Mouse (Mus musculus): ENCODE measurements around the gene Wsb1. TPM values are rescaled to one million over a fixed set of nuclear protein-coding genes. Genes with fewer than 3 reads are reported as not detected.

Wsb1 gene
- polyA plus RNA-seq, 1 experiment = 181 TPM

DNA sequence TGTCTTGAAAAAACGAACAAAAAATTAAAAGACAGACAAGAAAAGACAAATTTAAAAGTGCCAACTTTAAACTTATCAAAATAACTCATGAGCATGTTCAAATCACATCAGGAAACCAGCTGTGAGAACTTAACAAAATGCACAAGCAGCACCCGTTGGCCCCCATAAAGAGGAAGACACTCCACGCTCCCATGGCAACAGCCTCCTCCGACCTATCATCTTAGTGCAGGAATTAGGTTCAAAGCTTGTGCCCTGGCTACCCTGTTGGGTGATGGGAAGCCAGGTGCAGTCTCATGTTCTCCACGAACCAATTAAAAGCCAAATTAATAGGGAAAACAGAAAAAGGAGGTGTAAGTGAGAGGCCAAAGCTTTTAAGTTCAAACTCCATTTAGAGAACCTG, 32.8 kb downstream of the Wsb1 start:
- TF ChIP-seq CTCF (IDR thresholded peaks at IDR 0.05; ENCODE audit: extremely low read depth, insufficient read depth, low read length) (no peak), POLR2A (IDR thresholded peaks at IDR 0.05; ENCODE audit: extremely low read depth, insufficient read depth, low read length) (no peak)
- Histone ChIP-seq H3K4me1 (ENCODE audit: control insufficient read depth, insufficient read depth, low read length) (no peaks in the 10 kb centered on the region), H3K27ac (ENCODE audit: insufficient read depth, low read length) (no peak overlapping the region), H3K4me3 (ENCODE audit: insufficient read depth, low read length) (no peak overlapping the region)

DNA sequence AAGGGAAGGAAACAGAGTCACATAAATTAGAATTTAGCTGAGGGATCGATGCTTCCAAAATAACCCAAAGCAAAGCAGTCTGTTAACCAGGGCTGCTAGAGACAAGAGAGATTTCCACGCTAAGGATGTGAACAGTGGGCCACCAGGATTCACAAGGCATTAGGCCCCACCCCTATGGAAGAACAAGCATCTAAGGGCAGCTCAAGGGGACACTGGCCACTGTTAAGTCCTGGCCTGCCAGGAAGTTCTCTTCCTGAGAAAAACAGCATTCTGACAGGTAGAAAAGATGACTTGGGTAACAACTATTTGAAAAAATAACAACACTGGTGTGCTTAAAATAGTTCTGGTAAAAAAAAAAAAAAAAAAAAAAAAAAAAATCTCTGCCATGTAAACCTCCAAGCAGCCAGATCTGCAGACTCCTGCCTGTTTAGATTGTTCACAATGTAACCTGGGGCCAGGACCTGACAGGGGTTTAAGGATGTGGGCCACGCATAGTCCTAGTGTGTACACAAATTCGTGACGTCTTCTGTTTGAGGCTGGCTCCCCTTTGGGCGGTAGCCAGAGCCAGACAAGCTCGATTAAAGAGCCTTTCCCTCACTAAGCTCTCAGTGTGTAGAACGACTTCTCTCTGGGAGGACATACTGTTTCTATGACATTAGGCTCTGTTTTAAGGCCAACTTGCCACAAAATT, 35.4 kb downstream of the Wsb1 start:
- Histone ChIP-seq H3K4me1 (ENCODE audit: control insufficient read depth, insufficient read depth, low read length) (no peaks in the 10 kb centered on the region), H3K4me3 (ENCODE audit: insufficient read depth, low read length) (no peak overlapping the region), H3K27ac (ENCODE audit: insufficient read depth, low read length) (no peak overlapping the region)
- no peak for TF ChIP-seq CTCF (IDR thresholded peaks at IDR 0.05; ENCODE audit: extremely low read depth, insufficient read depth, low read length)
- no peak for TF ChIP-seq POLR2A (IDR thresholded peaks at IDR 0.05; ENCODE audit: extremely low read depth, insufficient read depth, low read length)

DNA sequence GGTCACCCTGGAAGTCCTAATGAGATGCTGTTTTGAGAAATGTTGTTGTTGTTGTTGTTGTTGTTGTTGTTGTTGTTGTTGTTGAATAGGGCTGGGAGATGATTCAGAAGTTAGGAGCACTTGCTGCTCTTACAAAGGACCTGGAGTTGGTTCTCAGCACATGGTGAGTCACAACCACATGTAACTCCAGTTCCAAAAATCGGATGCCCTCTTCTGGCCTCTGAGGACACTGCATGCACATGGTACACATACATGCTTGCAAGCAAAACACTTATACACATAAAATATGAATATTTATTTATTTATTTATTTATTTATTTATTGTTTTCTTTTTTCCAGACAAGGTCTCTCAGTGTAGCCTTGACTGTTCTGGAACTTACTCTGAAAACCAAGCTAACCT, 36.4 kb downstream of the Wsb1 start:
- H3K4me3 ChIP-seq (ENCODE audit: insufficient read depth, low read length) = no peak overlapping the region
- no peak overlapping the region for H3K27ac ChIP-seq (ENCODE audit: insufficient read depth, low read length)
- TF ChIP-seq CTCF (IDR thresholded peaks at IDR 0.05; ENCODE audit: extremely low read depth, insufficient read depth, low read length) (no peak), POLR2A (IDR thresholded peaks at IDR 0.05; ENCODE audit: extremely low read depth, insufficient read depth, low read length) (no peak)
- no peaks in the 10 kb centered on the region for H3K4me1 ChIP-seq (ENCODE audit: control insufficient read depth, insufficient read depth, low read length)

DNA sequence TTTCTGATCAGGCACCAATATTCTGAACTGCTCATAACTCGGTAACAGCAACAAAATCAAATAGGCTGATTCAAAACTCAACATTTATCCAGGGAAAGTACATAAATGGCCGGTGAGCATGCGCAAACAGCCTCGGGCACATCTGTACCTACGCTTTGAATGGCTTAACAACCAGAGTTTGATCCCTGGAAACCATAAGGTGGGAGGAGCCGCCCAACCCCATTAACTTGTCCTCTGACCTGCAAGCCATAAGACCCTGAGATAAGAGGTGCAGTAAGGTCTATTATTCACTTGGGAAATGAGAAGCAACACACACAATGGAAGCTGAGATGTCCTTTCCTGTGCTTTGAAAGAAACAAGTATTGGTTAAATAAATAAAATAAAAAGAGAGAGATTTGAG, 37.3 kb downstream of the Wsb1 start:
- TF ChIP-seq POLR2A (IDR thresholded peaks at IDR 0.05; ENCODE audit: extremely low read depth, insufficient read depth, low read length) (no peak), CTCF (IDR thresholded peaks at IDR 0.05; ENCODE audit: extremely low read depth, insufficient read depth, low read length) (no peak)
- Histone ChIP-seq H3K27ac (ENCODE audit: insufficient read depth, low read length) (no peak overlapping the region), H3K4me1 (ENCODE audit: control insufficient read depth, insufficient read depth, low read length) (no peaks in the 10 kb centered on the region), H3K4me3 (ENCODE audit: insufficient read depth, low read length) (no peak overlapping the region)

DNA sequence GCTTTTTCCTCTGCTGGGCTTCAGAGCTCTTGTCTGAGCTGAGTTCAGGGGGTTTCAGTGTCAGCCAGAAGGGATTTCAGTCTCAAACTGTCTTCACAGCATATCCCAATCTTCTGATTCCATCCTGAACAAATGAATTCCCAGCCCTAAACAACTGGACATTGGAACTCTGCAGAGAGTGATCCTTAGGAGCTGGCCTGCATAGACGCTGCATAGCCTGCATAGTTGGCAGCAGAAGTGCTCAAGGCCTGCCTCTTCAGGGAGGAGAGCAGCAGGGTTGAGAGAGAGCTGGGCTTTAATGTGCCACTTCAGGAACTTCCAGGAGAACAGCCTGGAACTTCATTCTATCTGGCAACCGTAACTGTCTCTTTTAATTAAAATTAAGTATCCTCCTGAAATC, 38.9 kb downstream of the Wsb1 start:
- H3K27ac ChIP-seq (ENCODE audit: insufficient read depth, low read length) = no peak overlapping the region
- H3K4me3 ChIP-seq (ENCODE audit: insufficient read depth, low read length) = no peak overlapping the region
- TF ChIP-seq CTCF (IDR thresholded peaks at IDR 0.05; ENCODE audit: extremely low read depth, insufficient read depth, low read length) (no peak), POLR2A (IDR thresholded peaks at IDR 0.05; ENCODE audit: extremely low read depth, insufficient read depth, low read length) (no peak)
- H3K4me1 ChIP-seq (ENCODE audit: control insufficient read depth, insufficient read depth, low read length) = no peaks in the 10 kb centered on the region

DNA sequence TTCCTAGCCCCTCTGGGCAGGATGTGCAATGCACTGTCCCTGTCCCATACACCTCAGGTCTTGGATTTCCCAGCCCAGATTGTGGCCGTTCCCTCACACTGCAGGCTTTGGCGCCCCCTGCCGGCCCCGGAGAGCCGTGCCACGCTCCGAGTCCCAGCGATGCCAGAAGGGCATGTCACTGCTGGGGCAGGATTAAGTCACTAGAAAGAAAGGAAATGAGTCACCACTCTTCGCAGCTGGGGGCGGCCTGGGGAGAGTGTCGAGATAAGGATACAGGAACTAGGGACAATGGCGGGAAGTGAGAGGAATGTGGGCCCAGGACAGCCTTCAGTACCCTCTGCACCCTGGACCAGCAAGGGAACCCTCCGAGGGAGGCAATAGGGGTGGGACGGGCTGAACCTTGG, 40.5 kb downstream of the Wsb1 start:
- Histone ChIP-seq H3K27ac (ENCODE audit: insufficient read depth, low read length) (no peak overlapping the region), H3K4me1 (ENCODE audit: control insufficient read depth, insufficient read depth, low read length) (no peaks in the 10 kb centered on the region), H3K4me3 (ENCODE audit: insufficient read depth, low read length) (no peak overlapping the region)
- peak; percentile 91 for TF ChIP-seq CTCF (IDR thresholded peaks at IDR 0.05; ENCODE audit: extremely low read depth, insufficient read depth, low read length)
- TF ChIP-seq POLR2A (IDR thresholded peaks at IDR 0.05; ENCODE audit: extremely low read depth, insufficient read depth, low read length) = no peak

DNA sequence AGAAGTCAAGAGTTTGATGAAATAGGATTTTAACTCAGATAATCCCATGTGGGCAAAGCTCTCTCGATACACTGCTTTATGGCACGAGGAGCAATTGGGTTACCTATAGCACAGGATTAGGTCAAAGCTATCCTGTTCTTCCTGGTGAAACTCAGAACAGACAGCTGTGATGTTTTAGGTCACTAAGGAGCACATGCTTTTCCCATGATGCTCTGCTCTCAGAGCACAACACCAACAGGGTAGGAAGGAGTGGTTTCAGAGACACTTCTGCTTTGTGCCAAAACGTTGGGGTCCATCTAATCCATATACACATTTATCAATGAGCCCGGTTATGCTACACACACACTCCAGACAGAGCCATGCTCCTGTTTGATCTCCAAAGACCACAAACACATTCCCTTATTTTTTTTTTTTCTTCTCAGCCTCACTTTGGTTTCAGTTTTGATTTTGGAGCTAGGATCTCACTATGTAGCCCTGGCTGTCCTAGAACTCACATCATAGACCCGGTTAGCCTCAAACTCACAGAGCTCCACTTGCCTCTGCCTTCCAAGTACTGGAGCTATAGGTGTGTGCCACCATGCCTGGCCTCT, 44.5 kb downstream of the Wsb1 start:
- Histone ChIP-seq H3K4me1 (ENCODE audit: control insufficient read depth, insufficient read depth, low read length) (no peaks in the 10 kb centered on the region), H3K27ac (ENCODE audit: insufficient read depth, low read length) (no peak overlapping the region), H3K4me3 (ENCODE audit: insufficient read depth, low read length) (no peak overlapping the region)
- TF ChIP-seq CTCF (IDR thresholded peaks at IDR 0.05; ENCODE audit: extremely low read depth, insufficient read depth, low read length) (no peak), POLR2A (IDR thresholded peaks at IDR 0.05; ENCODE audit: extremely low read depth, insufficient read depth, low read length) (no peak)

DNA sequence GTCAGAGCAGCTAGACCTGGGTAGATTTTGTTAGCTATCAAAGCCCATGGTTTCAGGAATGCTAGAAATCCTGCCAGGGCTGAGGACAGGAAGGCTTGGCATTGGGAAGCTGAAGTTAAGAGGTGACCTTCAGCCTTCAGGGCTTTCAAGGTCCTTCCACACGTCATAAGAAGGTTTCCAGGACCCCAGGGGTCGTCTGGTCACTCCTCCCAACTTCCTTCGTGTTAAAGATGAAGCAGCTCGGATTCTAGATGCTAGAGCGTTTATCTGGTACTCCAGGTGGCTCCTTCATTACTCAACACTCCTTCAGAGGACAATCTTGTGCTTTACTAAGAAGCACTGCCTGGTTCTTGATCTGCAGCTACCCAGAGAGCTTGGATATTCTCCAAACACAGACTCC, 45.4 kb downstream of the Wsb1 start:
- Histone ChIP-seq H3K4me1 (ENCODE audit: control insufficient read depth, insufficient read depth, low read length) (no peaks in the 10 kb centered on the region), H3K4me3 (ENCODE audit: insufficient read depth, low read length) (no peak overlapping the region), H3K27ac (ENCODE audit: insufficient read depth, low read length) (no peak overlapping the region)
- TF ChIP-seq POLR2A (IDR thresholded peaks at IDR 0.05; ENCODE audit: extremely low read depth, insufficient read depth, low read length) (no peak), CTCF (IDR thresholded peaks at IDR 0.05; ENCODE audit: extremely low read depth, insufficient read depth, low read length) (no peak)

DNA sequence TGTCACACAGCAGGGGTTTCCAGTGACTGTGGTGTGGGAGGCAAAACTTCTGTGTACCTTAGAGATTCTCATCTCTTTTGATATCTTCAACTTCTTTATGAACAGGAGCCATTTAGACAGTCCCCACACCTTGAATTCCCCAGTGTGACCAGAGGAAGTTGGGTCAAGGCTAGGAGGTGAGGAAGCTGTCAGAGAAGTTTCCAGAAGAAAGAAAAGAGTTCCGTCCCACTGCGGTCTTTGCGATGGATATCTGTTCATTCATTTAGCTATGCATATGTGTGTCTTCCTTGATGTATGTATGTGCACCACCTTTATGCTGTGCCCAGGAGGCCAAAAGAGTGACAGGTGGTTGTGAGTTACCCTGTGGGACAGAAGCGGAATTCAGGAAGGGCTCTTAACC, 46.0 kb downstream of the Wsb1 start:
- Histone ChIP-seq H3K27ac (ENCODE audit: insufficient read depth, low read length) (no peak overlapping the region), H3K4me3 (ENCODE audit: insufficient read depth, low read length) (no peak overlapping the region), H3K4me1 (ENCODE audit: control insufficient read depth, insufficient read depth, low read length) (no peaks in the 10 kb centered on the region)
- TF ChIP-seq CTCF (IDR thresholded peaks at IDR 0.05; ENCODE audit: extremely low read depth, insufficient read depth, low read length) (no peak), POLR2A (IDR thresholded peaks at IDR 0.05; ENCODE audit: extremely low read depth, insufficient read depth, low read length) (no peak)

DNA sequence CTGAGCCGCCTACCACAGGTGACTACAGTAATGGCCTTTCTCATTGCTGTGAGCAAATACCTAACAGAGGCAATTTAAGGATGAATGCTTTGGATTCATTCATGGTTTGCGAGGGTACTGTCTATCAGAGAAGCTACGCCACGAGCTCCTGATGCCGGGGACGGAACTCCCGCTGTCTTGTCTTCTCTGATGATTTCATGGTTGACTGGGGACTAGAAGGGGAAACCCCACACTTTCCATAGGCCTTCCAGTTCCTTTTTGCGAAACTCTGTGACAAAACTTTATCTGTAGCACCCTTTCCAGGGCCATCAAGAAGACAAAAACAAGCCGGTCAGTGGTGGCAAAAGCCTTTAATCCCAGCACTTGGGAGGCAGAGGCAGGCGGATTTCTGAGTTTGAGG, 46.8 kb downstream of the Wsb1 start:
- Histone ChIP-seq H3K4me1 (ENCODE audit: control insufficient read depth, insufficient read depth, low read length) (no peaks in the 10 kb centered on the region), H3K4me3 (ENCODE audit: insufficient read depth, low read length) (no peak overlapping the region), H3K27ac (ENCODE audit: insufficient read depth, low read length) (no peak overlapping the region)
- no peak for TF ChIP-seq CTCF (IDR thresholded peaks at IDR 0.05; ENCODE audit: extremely low read depth, insufficient read depth, low read length)
- no peak for TF ChIP-seq POLR2A (IDR thresholded peaks at IDR 0.05; ENCODE audit: extremely low read depth, insufficient read depth, low read length)
